Mouse (Mus musculus) heart, embryonic 16.5 days (tissue): ENCODE measurements at regions not wholly inside any gene's neighbourhood (a gene's known extent, or its start where the extent isn't known, plus 50 kb on each side); places are given as distances from the start of the nearest gene placed in this dataset.
A peak's percentile ranks its signal among the peaks of the same experiment; 100 is the strongest.

Experiments
- ATAC-seq: fragments of 200-750 bp; cut with Nextera tagmentation; replicated peaks from 2 replicates; pipeline ENCODE4 v1.8.0; 2017; ENCODE audit warnings: moderate number of reproducible peaks; ENCODE audit not compliant: insufficient read depth, low FRiP score; ENCODE audit errors: extremely low read depth
- H3K27ac ChIP-seq: fragments of 300-500 bp; sonication (generic); 2 replicates; pipeline ENCODE4 v1.5.1; 2014; ENCODE audit warnings: mild to moderate bottlenecking, low read length, control low read depth, moderate library complexity
- H3K27me3 ChIP-seq: fragments of 300-500 bp; sonication (generic); 2 replicates; pipeline ENCODE4 v1.6.1; 2014; ENCODE audit warnings: low read length, mixed read lengths; ENCODE audit not compliant: control insufficient read depth, insufficient read depth
- H3K36me3 ChIP-seq: fragments of 300-500 bp; sonication (generic); 2 replicates; pipeline ENCODE4 v1.6.1; 2014; ENCODE audit not compliant: control insufficient read depth, insufficient read depth
- H3K4me1 ChIP-seq: fragments of 300-500 bp; sonication (generic); 2 replicates; pipeline ENCODE4 v1.6.1; 2014; ENCODE audit warnings: low read length, mixed read lengths; ENCODE audit not compliant: control insufficient read depth, insufficient read depth
- H3K4me2 ChIP-seq: fragments of 300-500 bp; sonication (generic); 2 replicates; pipeline ENCODE4 v1.6.1; 2014; ENCODE audit warnings: low read depth, mild to moderate bottlenecking, control low read depth, low read length
- H3K4me3 ChIP-seq: fragments of 300-500 bp; sonication (generic); 2 replicates; pipeline ENCODE4 v1.5.1; 2014; ENCODE audit warnings: mild to moderate bottlenecking, control low read depth, low read length
- H3K9ac ChIP-seq: fragments of 300-500 bp; sonication (generic); 2 replicates; pipeline ENCODE4 v1.6.1; 2014; ENCODE audit warnings: low read length, control low read depth
- H3K9me3 ChIP-seq: fragments of 300-500 bp; sonication (generic); replicated peaks from 2 replicates; pipeline ENCODE4 v1.6.1; 2016; ENCODE audit warnings: low read length; ENCODE audit not compliant: control insufficient read depth
- WGBS: fragments of 180-500 bp; shearing (Covaris S2); extraction: QIAGEN DNeasy Blood & Tissue Kit; methylation state at CpG from one replicate; pipeline ENCODE4 v1.1.7; 2014; 5-methylcytosine and 5-hydroxymethylcytosine counted together

DNA sequence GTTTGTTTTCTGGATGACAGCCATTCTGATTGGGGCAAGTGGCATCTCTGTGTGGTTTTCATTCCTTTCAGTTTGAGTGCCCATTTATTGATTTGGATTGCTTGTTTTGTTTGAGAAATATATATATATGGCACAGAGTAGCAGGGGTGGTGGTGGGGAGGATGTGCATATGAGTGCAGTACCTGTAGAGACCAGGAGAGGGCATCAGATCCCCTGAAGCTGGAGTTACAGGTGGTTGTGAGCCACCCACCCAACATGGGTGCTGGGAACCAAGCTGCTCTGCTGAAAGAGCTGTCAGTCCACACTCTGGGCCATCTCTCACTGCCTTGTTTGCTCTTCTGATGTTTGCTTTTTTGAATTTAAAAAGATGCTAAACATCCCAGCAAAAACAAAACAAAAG lies 216.7 kb downstream of the Uaca start:
- no peak overlapping the region for H3K4me3 ChIP-seq
- ATAC-seq, result no peak
- peaks cover 6% of the 10 kb centered on the region for H3K9me3 ChIP-seq
- H3K4me1 ChIP-seq, result no peaks in the 10 kb centered on the region
- H3K4me2 ChIP-seq, result no peak overlapping the region
- no peak overlapping the region for H3K27ac ChIP-seq
- H3K27me3 ChIP-seq, result peaks cover 6% of the 10 kb centered on the region; the same call in 1 of the 2 replicates
- no peaks in the 10 kb centered on the region for H3K36me3 ChIP-seq
- no peak overlapping the region for H3K9ac ChIP-seq

DNA sequence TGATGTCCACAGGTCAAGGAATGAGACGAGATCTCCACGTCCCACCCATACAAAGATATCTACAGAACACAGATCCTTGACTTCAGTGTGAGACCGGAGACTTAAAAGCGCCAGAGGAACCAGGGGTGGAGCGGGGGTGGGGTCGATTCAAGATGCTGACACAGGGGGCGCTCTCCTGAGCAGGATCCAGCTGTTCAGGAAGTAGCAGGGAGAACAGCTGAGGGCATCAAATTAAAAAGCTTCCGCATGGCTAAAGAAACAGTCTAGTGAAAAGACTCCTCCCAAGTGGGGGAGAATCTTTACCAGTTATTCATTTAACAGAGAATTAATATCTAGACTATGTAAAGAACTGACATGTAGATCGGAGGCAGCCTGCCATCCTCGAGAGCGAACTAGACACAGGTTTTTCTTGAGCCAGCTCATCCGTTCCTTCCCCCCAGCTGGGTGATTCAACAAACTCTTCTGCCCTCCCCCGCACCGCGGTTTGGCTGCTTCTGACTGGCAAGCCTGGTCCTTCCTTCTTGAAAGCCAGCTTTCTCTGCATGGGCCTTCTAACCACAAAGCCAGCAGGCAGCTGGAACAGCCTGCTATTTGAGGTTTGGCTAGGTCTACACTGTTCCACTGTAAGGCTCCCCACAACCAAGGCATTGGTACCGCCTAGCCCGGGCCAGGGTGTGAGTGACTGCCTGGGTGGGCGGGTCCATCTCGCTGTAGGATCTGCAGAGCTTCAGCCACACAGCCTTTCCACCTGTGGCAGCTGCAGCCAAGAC lies 218.6 kb downstream of the Uaca start:
- ATAC-seq, result peak; percentile 76
- H3K4me3 ChIP-seq, result no peak overlapping the region
- 55% methylated on average over 19 of the region's 19 CpGs for WGBS
- H3K9me3 ChIP-seq, result peaks cover 4% of the 10 kb centered on the region
- no peak overlapping the region for H3K9ac ChIP-seq
- H3K4me2 ChIP-seq, result no peak overlapping the region
- H3K27me3 ChIP-seq, result peaks cover 12% of the 10 kb centered on the region
- no peak overlapping the region for H3K27ac ChIP-seq
- H3K36me3 ChIP-seq, result no peaks in the 10 kb centered on the region
- H3K4me1 ChIP-seq, result no peaks in the 10 kb centered on the region

DNA sequence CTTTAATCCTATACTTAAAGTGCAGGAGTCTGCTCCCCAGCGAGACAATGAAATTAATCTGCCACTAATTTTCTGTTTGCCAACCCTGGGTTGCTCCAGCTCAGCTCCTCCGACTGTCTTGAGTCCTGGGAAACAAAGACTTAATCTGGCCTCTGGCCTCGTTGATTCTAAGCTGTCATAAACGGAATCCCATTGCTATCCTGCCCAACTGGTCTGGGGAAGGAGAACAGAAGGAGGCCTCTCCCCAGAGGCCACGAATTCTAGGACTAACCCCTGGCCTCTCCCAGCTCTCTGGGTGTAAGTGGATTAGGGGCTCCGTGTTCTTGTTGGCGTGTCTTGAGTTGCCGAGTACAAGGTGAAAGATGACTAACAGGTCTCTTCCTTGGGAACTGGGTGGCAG lies 219.8 kb downstream of the Uaca start:
- 77% methylated on average over 8 of the region's 8 CpGs for WGBS
- peaks cover 18% of the 10 kb centered on the region for H3K27me3 ChIP-seq
- H3K36me3 ChIP-seq, result no peaks in the 10 kb centered on the region
- no peak for ATAC-seq
- no peaks in the 10 kb centered on the region for H3K4me1 ChIP-seq
- peaks cover 4% of the 10 kb centered on the region for H3K9me3 ChIP-seq
- no peak overlapping the region for H3K27ac ChIP-seq
- no peak overlapping the region for H3K4me2 ChIP-seq
- no peak overlapping the region for H3K9ac ChIP-seq
- no peak overlapping the region for H3K4me3 ChIP-seq

DNA sequence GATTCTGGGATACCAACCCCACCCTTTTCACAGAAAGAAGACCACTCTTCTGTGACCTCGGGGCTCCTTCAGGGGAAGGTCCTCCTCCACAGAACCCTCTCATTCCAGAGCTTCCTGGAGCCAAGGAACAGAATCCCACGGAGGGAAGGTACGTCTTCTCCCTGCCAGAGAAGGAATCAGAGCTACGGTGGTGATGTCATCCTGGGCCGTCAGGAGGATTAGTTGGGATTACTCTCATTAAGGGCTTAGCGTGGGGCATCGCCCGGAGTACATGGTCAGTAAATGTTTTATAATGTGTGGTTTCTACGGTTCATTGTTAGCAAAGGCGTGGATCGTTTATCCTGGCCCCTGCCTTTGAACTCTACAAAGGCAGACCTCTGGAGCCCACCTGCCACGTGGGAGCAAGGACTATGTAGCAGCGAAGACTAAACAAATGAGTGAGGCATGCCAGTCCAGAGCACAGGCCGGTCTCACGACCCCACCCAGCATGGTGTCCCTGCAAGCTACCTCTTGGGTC lies 221.1 kb downstream of the Uaca start:
- H3K27me3 ChIP-seq, result peaks cover 20% of the 10 kb centered on the region
- no peak overlapping the region for H3K9ac ChIP-seq
- no peak overlapping the region for H3K4me3 ChIP-seq
- 65% methylated on average over 15 of the region's 15 CpGs for WGBS
- H3K4me2 ChIP-seq, result no peak overlapping the region
- H3K4me1 ChIP-seq, result no peaks in the 10 kb centered on the region
- no peak overlapping the region for H3K27ac ChIP-seq
- peaks cover 4% of the 10 kb centered on the region for H3K9me3 ChIP-seq
- no peak for ATAC-seq
- H3K36me3 ChIP-seq, result no peaks in the 10 kb centered on the region

DNA sequence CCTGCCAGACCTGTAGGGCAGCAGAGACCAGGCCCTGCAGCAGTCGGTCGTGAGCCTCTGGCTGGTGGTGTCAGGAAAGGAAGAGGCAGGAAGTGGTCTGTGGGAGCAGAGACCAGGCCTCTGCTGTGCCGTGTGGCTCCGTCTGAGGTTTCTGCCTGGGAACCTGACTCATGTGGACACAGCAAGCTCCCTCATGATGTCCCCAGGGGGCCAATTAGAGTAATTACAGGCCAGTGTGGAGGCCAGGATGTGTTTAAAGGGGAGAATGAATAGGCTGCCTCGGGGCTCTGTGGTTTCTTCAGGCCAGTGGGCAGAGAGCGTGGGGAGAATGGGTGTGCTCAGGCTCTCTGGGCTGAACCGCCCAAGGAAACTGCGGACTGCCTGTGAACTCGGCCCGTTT lies 222.3 kb downstream of the Uaca start:
- 56% methylated on average over 10 of the region's 10 CpGs for WGBS
- H3K27me3 ChIP-seq, result peaks cover 20% of the 10 kb centered on the region
- H3K27ac ChIP-seq, result no peak overlapping the region
- H3K36me3 ChIP-seq, result no peaks in the 10 kb centered on the region
- H3K4me3 ChIP-seq, result no peak overlapping the region
- H3K9me3 ChIP-seq, result peaks cover 7% of the 10 kb centered on the region
- ATAC-seq, result no peak
- H3K4me1 ChIP-seq, result no peaks in the 10 kb centered on the region
- no peak overlapping the region for H3K9ac ChIP-seq
- no peak overlapping the region for H3K4me2 ChIP-seq

DNA sequence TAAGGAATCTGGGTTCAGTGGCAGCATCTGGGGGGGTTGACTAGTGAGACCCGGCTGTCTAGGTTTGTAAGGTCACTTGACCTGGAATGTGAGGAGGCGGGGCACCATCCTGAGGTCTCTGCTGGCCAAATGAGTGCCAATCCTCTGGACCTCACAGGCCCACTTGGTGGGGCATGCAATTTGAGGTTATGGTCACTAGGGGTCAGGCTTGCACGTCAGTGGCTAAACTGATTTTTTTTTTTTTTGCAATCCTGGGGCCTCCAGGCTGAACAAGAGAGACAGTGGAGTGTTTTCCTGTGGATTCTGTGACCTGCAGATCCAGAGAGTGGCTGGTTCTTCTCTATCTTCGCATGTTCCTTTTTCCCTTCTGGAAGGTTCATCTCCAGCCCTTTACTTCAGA lies 225.6 kb downstream of the Uaca start:
- Histone ChIP-seq H3K27me3 (peaks cover 24% of the 10 kb centered on the region), H3K4me3 (no peak overlapping the region), H3K27ac (no peak overlapping the region), H3K9ac (no peak overlapping the region), H3K9me3 (peaks cover 3% of the 10 kb centered on the region; the same call in 1 of the 2 replicates), H3K36me3 (no peaks in the 10 kb centered on the region), H3K4me2 (no peak overlapping the region), H3K4me1 (no peaks in the 10 kb centered on the region)
- WGBS, result 54% methylated on average over 4 of the region's 4 CpGs
- no peak for ATAC-seq

DNA sequence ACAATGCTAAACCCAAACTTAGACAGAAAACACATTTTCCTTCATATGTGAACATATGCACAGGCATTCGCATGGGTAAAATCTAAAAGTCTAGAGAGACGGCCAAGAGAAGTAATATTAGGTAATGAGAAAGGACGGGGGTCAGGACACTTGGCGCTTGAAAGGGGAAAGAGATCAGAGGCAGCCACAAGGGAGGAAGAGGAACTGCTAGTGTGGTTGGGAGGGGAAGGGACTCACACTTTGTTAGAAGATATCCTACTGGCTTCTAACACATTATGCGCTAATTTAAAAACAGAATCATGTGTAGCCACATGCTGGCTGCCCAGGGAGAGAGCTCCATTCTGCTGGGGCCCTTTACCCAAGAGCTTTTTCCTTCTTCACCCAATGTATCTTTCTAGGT lies 227.5 kb downstream of the Uaca start:
- H3K4me1 ChIP-seq, result no peaks in the 10 kb centered on the region
- ATAC-seq, result no peak
- H3K36me3 ChIP-seq, result no peaks in the 10 kb centered on the region
- no peak overlapping the region for H3K9ac ChIP-seq
- H3K4me2 ChIP-seq, result no peak overlapping the region
- H3K27ac ChIP-seq, result no peak overlapping the region
- peaks cover 34% of the 10 kb centered on the region for H3K27me3 ChIP-seq
- WGBS, result 75% methylated on average over 5 of the region's 5 CpGs
- H3K9me3 ChIP-seq, result peaks cover 3% of the 10 kb centered on the region; the same call in 1 of the 2 replicates
- H3K4me3 ChIP-seq, result no peak overlapping the region

DNA sequence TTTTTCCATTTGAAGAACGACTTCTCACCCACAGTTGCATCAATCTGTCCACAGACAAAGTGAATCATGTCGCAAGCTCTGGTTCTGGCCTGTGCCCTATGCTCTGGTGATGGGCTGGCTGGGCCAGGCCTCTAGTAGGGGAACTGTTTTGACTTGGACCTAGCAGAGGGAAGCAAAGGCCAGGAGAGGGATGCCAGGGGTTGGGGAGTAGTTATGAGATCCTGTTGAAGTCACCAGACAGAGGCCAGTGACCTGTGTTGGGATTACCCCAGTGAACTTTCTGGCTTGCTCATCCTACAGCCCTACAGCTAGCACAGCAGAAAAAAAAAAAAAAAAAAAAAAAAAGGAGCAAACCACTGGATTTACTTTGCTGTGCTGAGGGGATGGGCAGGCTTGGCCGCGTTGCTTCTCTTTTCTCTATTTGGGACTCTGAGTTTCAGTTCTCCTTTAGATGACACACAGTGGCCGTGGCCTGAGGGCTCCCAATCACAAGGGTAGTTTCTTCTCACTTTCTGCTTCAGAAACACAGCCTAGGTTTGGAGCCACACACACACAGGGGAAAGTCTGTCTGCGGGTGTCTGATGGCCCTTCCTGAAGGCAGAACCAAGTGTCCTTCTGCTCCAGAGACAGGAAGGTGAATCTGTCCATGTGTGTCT lies 228.2 kb downstream of the Uaca start:
- H3K9ac ChIP-seq, result no peak overlapping the region
- no peaks in the 10 kb centered on the region for H3K4me1 ChIP-seq
- no peaks in the 10 kb centered on the region for H3K36me3 ChIP-seq
- H3K4me2 ChIP-seq, result no peak overlapping the region
- no peak overlapping the region for H3K4me3 ChIP-seq
- ATAC-seq, result no peak
- peaks cover 36% of the 10 kb centered on the region for H3K27me3 ChIP-seq
- 76% methylated on average over 6 of the region's 6 CpGs for WGBS
- H3K27ac ChIP-seq, result no peak overlapping the region
- peaks cover 3% of the 10 kb centered on the region; the same call in 1 of the 2 replicates for H3K9me3 ChIP-seq

DNA sequence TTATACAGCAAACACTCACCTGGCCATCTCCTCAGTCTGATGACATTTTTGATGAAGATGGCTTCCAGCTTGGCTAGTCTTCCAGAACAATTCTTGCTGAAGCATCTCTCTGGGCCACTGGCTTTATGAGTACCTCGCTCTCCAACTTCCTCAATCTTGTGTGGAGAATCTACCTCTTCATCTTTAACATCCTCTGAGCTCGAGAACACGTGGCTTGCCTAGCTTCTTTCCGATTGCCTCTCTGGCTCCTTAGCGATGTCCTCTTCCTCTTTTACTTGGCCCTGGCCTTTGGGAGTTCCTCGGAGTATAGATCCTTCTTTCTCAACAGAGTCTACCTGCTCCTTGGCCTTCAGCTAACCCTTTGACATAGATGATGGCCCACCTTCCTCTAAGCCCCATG lies 231.0 kb downstream of the Uaca start:
- Histone ChIP-seq H3K27ac (no peak overlapping the region), H3K36me3 (no peaks in the 10 kb centered on the region), H3K9me3 (peaks cover 3% of the 10 kb centered on the region; the same call in 1 of the 2 replicates), H3K4me1 (no peaks in the 10 kb centered on the region), H3K4me2 (no peak overlapping the region), H3K4me3 (no peak overlapping the region), H3K27me3 (peaks cover 41% of the 10 kb centered on the region), H3K9ac (no peak overlapping the region)
- 86% methylated on average over 6 of the region's 6 CpGs for WGBS
- ATAC-seq, result no peak
